Mouse (Mus musculus): ENCODE results near the gene Maff. TPM values are rescaled to one million over a fixed set of nuclear protein-coding genes. Genes with fewer than 3 reads are reported as not detected.

Gene Maff
- total and polyA plus RNA-seq, 3 experiments, result 9.2 to 15.4 (median 10.5) TPM

GRCm38 (mm10) chr15:79330521-79330920, 15.9 kb upstream of the Maff start (continued):
- TF ChIP-seq RCOR1 (conservative IDR thresholded peaks at IDR 0.05; ENCODE audit: low read depth, low read length) (peak; percentile 48; the same call in 1 of the 2 replicates), RAD21 (IDR thresholded peaks at IDR 0.05; ENCODE audit: low read depth, low read length) (no peak; the same call in 1 of the 2 replicates), ETS1 (conservative IDR thresholded peaks at IDR 0.05; ENCODE audit: low read depth, low read length) (peak; percentile 63), TCF12 (IDR thresholded peaks at IDR 0.05; ENCODE audit: low read depth, low read length) (peak; percentile 79), E2F4 (IDR thresholded peaks at IDR 0.05; ENCODE audit: insufficient replicate concordance, low read depth, low read length) (no peak), USF1 (IDR thresholded peaks at IDR 0.05; ENCODE audit: low read depth, low read length) (no peak), GABPA (IDR thresholded peaks at IDR 0.05; ENCODE audit: insufficient replicate concordance, low read depth, low read length) (no peak), BHLHE40 (IDR thresholded peaks at IDR 0.05; ENCODE audit: low read depth, low read length) (no peak; the same call in 1 of the 2 replicates), ZNF384 (IDR thresholded peaks at IDR 0.05; ENCODE audit: low read depth, low read length) (0 out of 2 replicates have a peak, but pooled peaks have one; percentile 0), ZC3H11A (IDR thresholded peaks at IDR 0.05; ENCODE audit: low read depth, low read length) (no peak), IRF4 (IDR thresholded peaks at IDR 0.05; ENCODE audit: low read depth, low read length) (peak; percentile 58; the same call in 1 of the 2 replicates), UBTF (IDR thresholded peaks at IDR 0.05; ENCODE audit: low read depth, low read length) (no peak), KAT2A (IDR thresholded peaks at IDR 0.05; ENCODE audit: insufficient replicate concordance, low read length) (0 out of 2 replicates have a peak, but pooled peaks have one; percentile 37), TBP (conservative IDR thresholded peaks at IDR 0.05; ENCODE audit: low read depth, low read length) (peak; percentile 71; the same call in 1 of the 2 replicates), ZMIZ1 (IDR thresholded peaks at IDR 0.05; ENCODE audit: low read depth, low read length) (no peak; the same call in none of the 2 replicates), CTCF (conservative IDR thresholded peaks at IDR 0.05 in 1 of 2, IDR thresholded peaks at IDR 0.05 in 1 of 2; ENCODE audit: low read depth in 2 of 2, low read length in 2 of 2) (no peak), SMC3 (IDR thresholded peaks at IDR 0.05; ENCODE audit: low read depth, low read length) (no peak), ZKSCAN1 (IDR thresholded peaks at IDR 0.05; ENCODE audit: borderline replicate concordance, low read depth, low read length) (no peak), SIN3A (IDR thresholded peaks at IDR 0.05; ENCODE audit: low read length) (no peak), MYC (IDR thresholded peaks at IDR 0.05; ENCODE audit: low read depth, low read length) (peak; percentile 60; the same call in 1 of the 2 replicates), JUN (IDR thresholded peaks at IDR 0.05; ENCODE audit: insufficient read depth, low read depth, low read length) (no peak)

- peak; percentile 69 for TF ChIP-seq ETS1 (conservative IDR thresholded peaks at IDR 0.05; ENCODE audit: low read depth, low read length)
- TF ChIP-seq E2F4 (IDR thresholded peaks at IDR 0.05; ENCODE audit: insufficient replicate concordance, low read depth, low read length), result no peak
- TF ChIP-seq CHD1 (IDR thresholded peaks at IDR 0.05; ENCODE audit: low read depth, low read length), result no peak
- TF ChIP-seq ZMIZ1 (IDR thresholded peaks at IDR 0.05; ENCODE audit: low read depth, low read length), result no peak
- TF ChIP-seq MAFK (IDR thresholded peaks at IDR 0.05; ENCODE audit: insufficient replicate concordance, low read length), result peak; percentile 98
- TF ChIP-seq IRF4 (IDR thresholded peaks at IDR 0.05; ENCODE audit: low read depth, low read length), result 0 out of 2 replicates have a peak, but pooled peaks have one; percentile 28
- TF ChIP-seq TCF12 (IDR thresholded peaks at IDR 0.05; ENCODE audit: low read depth, low read length), result 0 out of 2 replicates have a peak, but pooled peaks have one; percentile 19
- TF ChIP-seq JUND (conservative IDR thresholded peaks at IDR 0.05; ENCODE audit: low read depth, low read length), result 0 out of 2 replicates have a peak, but pooled peaks have one; percentile 23
- 0 out of 2 replicates have a peak, but pooled peaks have one; percentile 1 for TF ChIP-seq SMC3 (IDR thresholded peaks at IDR 0.05; ENCODE audit: low read depth, low read length)
- TF ChIP-seq CTCF (conservative IDR thresholded peaks at IDR 0.05 in 1 of 2, IDR thresholded peaks at IDR 0.05 in 1 of 2; ENCODE audit: low read depth in 2 of 2, low read length in 2 of 2), result peak in 1 of 2 experiments; percentile 12; a peak in 1 of 4 replicates
- dilution Hi-C loops (cut with MboI; ENCODE audit: extremely low pct_ligation_motif_present, extremely low pct_unique_long_range_greater_than_20kb, low sequenced_read_pairs), result no loop called here
- Histone ChIP-seq H3K27ac (ENCODE audit: insufficient read depth, low read depth) (peak overlapping the region; percentile 21; the same call in 1 of the 2 replicates), H3K4me3 (replicated peaks in 1 of 3; ENCODE audit: low read depth in 2 of 3, low read length in 2 of 3, poor library complexity in 1 of 3) (no peak overlapping the region), H3K36me3 (replicated peaks in 1 of 2; ENCODE audit: control insufficient read depth in 1 of 2, insufficient read depth in 1 of 2, low read length in 1 of 2) (no peaks in the 10 kb centered on the region), H3K4me2 (ENCODE audit: insufficient read depth, low read depth, poor library complexity, severe bottlenecking) (no peak overlapping the region), H3K79me2 (replicated peaks; ENCODE audit: control insufficient read depth, extremely low read depth, insufficient read depth, poor library complexity, severe bottlenecking) (no peaks in the 10 kb centered on the region), H3K4me1 (ENCODE audit: control insufficient read depth in 1 of 2, insufficient read depth in 2 of 2) (peaks cover 19 to 66% of the 10 kb centered on the region in 2 experiments), H3K27me3 (replicated peaks) (no peaks in the 10 kb centered on the region), H3K9me3 (replicated peaks; ENCODE audit: low read length) (no peaks in the 10 kb centered on the region), H3K9ac (ENCODE audit: insufficient read depth, low read depth) (no peak overlapping the region)
- in situ Hi-C loops (cut with MboI; ENCODE audit: low pct_ligation_motif_present, low pct_unique_long_range_greater_than_20kb, low sequenced_read_pairs), result loop anchor here (25.0 kb wide), 1 partner anchor 421 kb away; the partner anchor contains the start of gene Pdxp
- no peak for DNase-seq (ENCODE audit: extremely low read depth)
Measured at GRCm38 (mm10) chr15:79333409-79333808, 13.0 kb upstream of the Maff start.
